Mouse (Mus musculus): ENCODE measurements around the gene L2hgdh. TPM values are rescaled to one million over a fixed set of nuclear protein-coding genes. Genes with fewer than 3 reads are reported as not detected.
A peak's percentile ranks its signal among the peaks of the same experiment; 100 is the strongest.

Gene L2hgdh
- polyA plus RNA-seq, 1 experiment from 2014 or later: 13.1 TPM

DNA sequence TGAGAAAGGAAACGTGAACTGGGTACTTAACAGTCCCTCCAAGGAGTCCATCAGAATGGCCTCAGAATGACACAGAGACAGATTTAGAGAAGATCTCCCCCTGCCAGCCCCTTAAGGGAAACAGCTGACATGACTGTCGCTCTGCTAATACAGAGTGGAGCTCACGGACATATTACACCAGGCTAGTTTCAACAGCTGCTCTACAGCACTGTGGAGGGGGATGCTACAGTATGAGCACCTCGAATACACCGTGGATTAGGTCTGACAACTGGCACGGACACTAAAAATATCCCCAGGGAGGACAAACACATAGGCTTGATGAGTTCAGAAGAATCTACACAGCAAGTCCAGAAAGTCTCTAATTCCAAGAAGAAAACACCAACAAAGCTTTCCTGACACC is 26.3 kb downstream of the L2hgdh start:
- Histone ChIP-seq H3K4me3 (ENCODE audit: low read depth, low read length) (no peak overlapping the region), H3K27me3 (ENCODE audit: insufficient read depth, low read length) (no peaks in the 10 kb centered on the region), H3K4me2 (no peak overlapping the region), H3K4me1 (ENCODE audit: insufficient read depth) (no peaks in the 10 kb centered on the region), H3K9ac (no peak overlapping the region), H3K36me3 (ENCODE audit: insufficient read depth) (peaks cover 11% of the 10 kb centered on the region), H3K9me3 (ENCODE audit: low read depth, low read length) (no peaks in the 10 kb centered on the region), H3K27ac (ENCODE audit: low read depth) (no peak overlapping the region)
- no peak for ATAC-seq (ENCODE audit: insufficient read depth)
- no peak for DNase-seq
- TF ChIP-seq CTCF (IDR thresholded peaks at IDR 0.05; ENCODE audit: low read depth): no peak
- WGBS: 82% methylated on average over 6 of the region's 6 CpGs

DNA sequence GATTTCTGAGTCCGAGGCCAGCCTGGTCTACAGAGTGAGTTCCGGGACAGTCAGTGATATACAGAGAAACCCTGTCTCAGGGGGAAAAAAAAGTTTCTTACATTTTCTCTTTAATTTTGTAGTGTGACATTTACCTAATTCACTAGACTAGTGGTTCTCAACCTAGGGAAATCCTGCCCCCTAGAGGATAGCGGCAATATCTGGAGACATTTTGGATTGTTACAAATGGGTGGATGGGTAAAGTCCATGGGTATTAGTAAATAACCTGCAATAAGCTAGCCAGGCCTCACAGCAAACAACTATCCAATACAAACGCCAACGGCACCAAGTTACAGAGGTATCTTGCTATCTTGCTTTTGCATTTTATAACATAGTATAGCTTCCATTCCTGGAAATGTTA is 27.9 kb downstream of the L2hgdh start:
- 76% methylated on average over 5 of the region's 5 CpGs for WGBS
- Histone ChIP-seq H3K9me3 (ENCODE audit: low read depth, low read length) (no peaks in the 10 kb centered on the region), H3K9ac (no peak overlapping the region), H3K4me1 (ENCODE audit: insufficient read depth) (no peaks in the 10 kb centered on the region), H3K4me3 (ENCODE audit: low read depth, low read length) (no peak overlapping the region), H3K27ac (ENCODE audit: low read depth) (no peak overlapping the region), H3K36me3 (ENCODE audit: insufficient read depth) (peaks cover 5% of the 10 kb centered on the region), H3K4me2 (no peak overlapping the region), H3K27me3 (ENCODE audit: insufficient read depth, low read length) (no peaks in the 10 kb centered on the region)
- DNase-seq (peak; percentile 81), ATAC-seq (ENCODE audit: insufficient read depth) (no peak)
- TF ChIP-seq CTCF (IDR thresholded peaks at IDR 0.05; ENCODE audit: low read depth): peak; percentile 71

DNA sequence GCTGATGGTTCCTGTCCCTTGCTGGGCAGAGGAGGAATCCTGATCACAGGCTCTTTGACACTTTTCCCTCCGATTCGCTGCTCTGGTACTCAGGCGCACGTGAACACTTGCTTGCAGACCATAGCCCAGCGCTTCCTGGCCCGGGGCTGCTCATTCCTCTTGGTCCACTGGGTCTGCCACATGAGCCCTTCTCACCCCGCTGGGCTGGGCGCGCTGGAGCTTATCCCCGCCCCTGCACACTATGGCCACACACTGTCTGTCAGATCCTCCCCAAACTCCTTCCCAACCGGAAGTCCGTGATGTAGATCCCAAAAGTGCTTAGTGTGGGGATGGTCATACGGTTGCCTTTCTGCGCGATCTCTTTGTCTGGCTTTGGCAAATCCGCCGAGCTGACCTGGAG is 31.2 kb downstream of the L2hgdh start:
- H3K4me1 ChIP-seq (ENCODE audit: insufficient read depth): no peaks in the 10 kb centered on the region
- H3K36me3 ChIP-seq (ENCODE audit: insufficient read depth): peaks cover 3% of the 10 kb centered on the region; the same call in 1 of the 2 replicates
- no peak overlapping the region for H3K4me3 ChIP-seq (ENCODE audit: low read depth, low read length)
- no peak overlapping the region for H3K27ac ChIP-seq (ENCODE audit: low read depth)
- 83% methylated on average over 17 of the region's 17 CpGs for WGBS
- H3K9ac ChIP-seq: no peak overlapping the region
- no peak for TF ChIP-seq CTCF (IDR thresholded peaks at IDR 0.05; ENCODE audit: low read depth)
- H3K27me3 ChIP-seq (ENCODE audit: insufficient read depth, low read length): no peaks in the 10 kb centered on the region
- no peaks in the 10 kb centered on the region for H3K9me3 ChIP-seq (ENCODE audit: low read depth, low read length)
- no peak for DNase-seq
- no peak for ATAC-seq (ENCODE audit: insufficient read depth)
- H3K4me2 ChIP-seq: no peak overlapping the region

DNA sequence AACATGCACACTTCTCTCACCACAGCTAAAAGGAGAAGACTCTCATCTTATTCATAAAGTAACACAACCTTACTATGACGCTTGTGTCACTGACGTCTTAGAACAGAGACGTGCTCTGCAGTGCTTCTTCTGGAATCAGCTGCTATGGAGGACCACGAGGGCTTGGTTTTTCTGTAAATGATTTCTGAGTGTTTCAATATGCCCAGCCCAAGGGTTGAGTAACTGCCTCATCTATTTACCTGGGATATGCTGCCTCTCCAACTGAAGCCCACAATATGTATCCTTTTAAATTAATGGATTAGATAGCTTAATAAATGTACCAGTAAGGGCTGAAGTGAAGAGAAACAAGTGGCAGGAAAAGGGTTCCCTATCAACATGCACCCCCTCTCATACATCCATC is 34.0 kb downstream of the L2hgdh start:
- DNase-seq: no peak

DNA sequence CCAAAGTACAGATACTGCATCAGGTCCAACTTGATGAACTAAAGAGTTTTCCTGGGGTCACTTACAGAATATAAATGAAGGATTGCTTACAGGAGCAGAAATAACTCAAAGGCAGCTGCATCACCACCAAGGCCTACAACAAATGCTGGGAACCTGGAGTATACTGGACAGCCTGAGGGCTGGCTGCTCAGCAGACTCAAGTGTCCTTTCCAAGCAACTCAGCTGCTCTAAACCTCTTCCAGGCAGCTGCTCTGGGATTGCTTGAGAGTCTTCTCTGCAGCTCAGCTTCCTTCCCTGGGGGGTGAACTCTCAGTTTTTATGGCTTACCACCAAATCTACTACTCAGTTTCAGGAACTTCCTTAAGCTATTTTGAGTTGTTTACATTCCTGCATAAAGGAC is 35.6 kb downstream of the L2hgdh start:
- Histone ChIP-seq H3K9me3 (ENCODE audit: low read depth, low read length) (no peaks in the 10 kb centered on the region), H3K36me3 (ENCODE audit: insufficient read depth) (peaks cover 3% of the 10 kb centered on the region; the same call in 1 of the 2 replicates), H3K27ac (ENCODE audit: low read depth) (no peak overlapping the region), H3K27me3 (ENCODE audit: insufficient read depth, low read length) (no peaks in the 10 kb centered on the region), H3K4me1 (ENCODE audit: insufficient read depth) (no peaks in the 10 kb centered on the region), H3K4me3 (ENCODE audit: low read depth, low read length) (no peak overlapping the region), H3K4me2 (no peak overlapping the region), H3K9ac (no peak overlapping the region)
- no peak for DNase-seq
- ATAC-seq (ENCODE audit: insufficient read depth): no peak
- TF ChIP-seq CTCF (IDR thresholded peaks at IDR 0.05; ENCODE audit: low read depth): no peak

More for the DNA sequence above, 34.0 kb downstream of the L2hgdh start:
- no peak overlapping the region for H3K4me3 ChIP-seq (ENCODE audit: low read depth, low read length)
- no peaks in the 10 kb centered on the region for H3K9me3 ChIP-seq (ENCODE audit: low read depth, low read length)
- TF ChIP-seq CTCF (IDR thresholded peaks at IDR 0.05; ENCODE audit: low read depth): no peak
- H3K27ac ChIP-seq (ENCODE audit: low read depth): no peak overlapping the region
- no peak overlapping the region for H3K4me2 ChIP-seq
- ATAC-seq (ENCODE audit: insufficient read depth): no peak
- H3K27me3 ChIP-seq (ENCODE audit: insufficient read depth, low read length): no peaks in the 10 kb centered on the region
- H3K4me1 ChIP-seq (ENCODE audit: insufficient read depth): no peaks in the 10 kb centered on the region
- no peak overlapping the region for H3K9ac ChIP-seq
- 87% methylated on average over 4 of the region's 4 CpGs for WGBS
- peaks cover 3% of the 10 kb centered on the region; the same call in 1 of the 2 replicates for H3K36me3 ChIP-seq (ENCODE audit: insufficient read depth)

DNA sequence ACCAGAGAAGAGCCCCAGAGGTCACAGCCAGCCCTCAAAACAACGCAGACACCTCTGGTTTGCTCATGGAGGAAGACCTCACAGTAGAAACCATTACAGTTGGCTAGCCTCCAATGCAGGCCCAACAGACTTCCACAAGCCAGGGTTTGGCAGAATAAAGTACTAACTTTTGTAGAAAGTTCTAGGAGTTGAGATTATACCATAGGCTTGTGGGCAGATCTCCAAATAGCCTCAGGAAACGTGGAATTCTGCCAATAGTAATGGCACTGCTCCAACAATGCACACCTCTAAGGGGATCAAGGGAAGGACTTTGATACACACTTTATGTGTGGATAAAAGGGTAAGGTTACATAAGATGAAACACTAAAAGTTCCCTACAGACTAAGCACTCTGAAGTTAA is 36.3 kb downstream of the L2hgdh start:
- 32% methylated on average over 2 of the region's 2 CpGs for WGBS
- Histone ChIP-seq H3K27me3 (ENCODE audit: insufficient read depth, low read length) (no peaks in the 10 kb centered on the region), H3K4me3 (ENCODE audit: low read depth, low read length) (no peak overlapping the region), H3K4me2 (no peak overlapping the region), H3K9me3 (ENCODE audit: low read depth, low read length) (no peaks in the 10 kb centered on the region), H3K4me1 (ENCODE audit: insufficient read depth) (no peaks in the 10 kb centered on the region; the same call in 1 of the 2 replicates), H3K36me3 (ENCODE audit: insufficient read depth) (no peaks in the 10 kb centered on the region), H3K27ac (ENCODE audit: low read depth) (no peak overlapping the region; the same call in 1 of the 2 replicates), H3K9ac (no peak overlapping the region)
- peak; percentile 83 for DNase-seq
- peak; percentile 74; the same call in 1 of the 2 replicates for ATAC-seq (ENCODE audit: insufficient read depth)
- no peak for TF ChIP-seq CTCF (IDR thresholded peaks at IDR 0.05; ENCODE audit: low read depth)

DNA sequence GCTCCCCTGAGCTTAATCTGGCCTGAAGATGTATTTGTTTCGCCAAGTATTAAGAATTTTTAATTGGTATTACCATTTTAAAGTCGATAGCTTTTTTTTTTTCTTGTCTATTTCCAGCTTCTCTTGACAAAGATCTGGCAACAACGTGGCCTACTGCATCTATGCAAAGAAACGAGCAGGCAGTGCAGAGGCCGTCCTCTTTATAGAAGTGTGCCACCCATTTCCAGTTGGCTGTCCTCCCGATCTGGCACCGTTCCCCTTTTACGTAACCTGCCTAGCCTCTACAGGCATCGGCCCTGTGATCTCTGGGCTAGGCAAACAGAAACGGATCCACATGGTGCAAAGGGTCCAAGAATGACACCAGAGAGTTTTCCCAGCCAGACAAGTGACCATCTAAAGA is 41.1 kb downstream of the L2hgdh start:
- H3K27ac ChIP-seq (ENCODE audit: low read depth): no peak overlapping the region
- no peak for TF ChIP-seq CTCF (IDR thresholded peaks at IDR 0.05; ENCODE audit: low read depth)
- DNase-seq (peak; percentile 63), ATAC-seq (ENCODE audit: insufficient read depth) (no peak)
- H3K9me3 ChIP-seq (ENCODE audit: low read depth, low read length): no peaks in the 10 kb centered on the region
- no peaks in the 10 kb centered on the region for H3K27me3 ChIP-seq (ENCODE audit: insufficient read depth, low read length)
- WGBS: 34% methylated on average over 10 of the region's 10 CpGs
- H3K36me3 ChIP-seq (ENCODE audit: insufficient read depth): no peaks in the 10 kb centered on the region
- no peak overlapping the region for H3K9ac ChIP-seq
- peak overlapping the region; percentile 83; the same call in 1 of the 2 replicates for H3K4me2 ChIP-seq
- H3K4me1 ChIP-seq (ENCODE audit: insufficient read depth): peaks cover 7% of the 10 kb centered on the region; the same call in 1 of the 2 replicates
- H3K4me3 ChIP-seq (ENCODE audit: low read depth, low read length): no peak overlapping the region

Measured in lung, embryonic 14.5 days (tissue).